18 mouse cellular contexts compared by ENCODE assay signal in genomic region chr10:23073431-23073830, GRCm38 (mm10).
"Had no signal": no experiment of that assay in that cellular context is flagged by ENCODE, and none has a peak within 500 bp of the region (broad histone marks: within the 10 kb centered on the region; RNA-seq: fewer than 3 reads in every experiment).

No protein-coding gene starts in this region.

- H3K4me2 ChIP-seq: lung, embryonic 14.5 days; midbrain, embryonic 12.5 days; neural tube, embryonic 13.5 days; neural tube, embryonic 15.5 days had no signal

- H3K36me3 ChIP-seq: midbrain, embryonic 10.5 days; midbrain, embryonic 12.5 days; neural tube, embryonic 13.5 days; neural tube, embryonic 15.5 days had no signal

- H3K9me3 ChIP-seq: midbrain, embryonic 10.5 days; midbrain, embryonic 12.5 days; neural tube, embryonic 13.5 days; neural tube, embryonic 15.5 days had no signal

- H3K9ac ChIP-seq: lung, embryonic 14.5 days; midbrain, embryonic 12.5 days; neural tube, embryonic 13.5 days; neural tube, embryonic 15.5 days had no signal

- H3K27ac ChIP-seq: midbrain, embryonic 10.5 days; midbrain, embryonic 12.5 days; neural tube, embryonic 13.5 days; neural tube, embryonic 15.5 days had no signal

- H3K27me3 ChIP-seq: midbrain, embryonic 12.5 days; neural tube, embryonic 13.5 days; neural tube, embryonic 15.5 days had no signal

- H3K4me3 ChIP-seq: midbrain, embryonic 10.5 days; midbrain, embryonic 12.5 days; myocyte; neural tube, embryonic 13.5 days; neural tube, embryonic 15.5 days had no signal

- ATAC-seq: midbrain, embryonic 16.5 days had no signal

- DNase-seq: lung, embryonic 14.5 days; lung, postnatal 10 days; lung, postnatal 4 days; midbrain, embryonic 14.5 days; retina, postnatal 1 day; right cerebral cortex, adult 18-20 months; right cerebral cortex, postnatal 25 days; right cerebral cortex, postnatal 4 days; spleen, adult 18-20 months; thymus, adult 18-20 months; thymus, postnatal 14 days; thymus, postnatal 36 days had no signal

- H3K4me1 ChIP-seq: midbrain, embryonic 10.5 days; midbrain, embryonic 12.5 days; neural tube, embryonic 13.5 days had no signal
